Mouse (Mus musculus) B cell, adult 62 days (primary cell): ENCODE measurements around the gene Hsf2bp. TPM values are rescaled to one million over a fixed set of nuclear protein-coding genes. Genes with fewer than 3 reads are reported as not detected.

ENCODE experiments used
- total RNA-seq: library from RNA; stranded (reverse); gene quantifications from 4 replicates; pipeline ENCODE4 v1.2.4, GENCODE M21; 2023

Gene Hsf2bp
- total RNA-seq: 0.39 TPM in 1 of 4 replicates, not detected in the others

GRCm38 (mm10) chr17:32035609-32036508, at the start of gene Hsf2bp, which contains the start of gene Rrp1b:
TSS of gene Hsf2bp (minus strand) at chr17:32036349.
TSS of gene Rrp1b (plus strand) at chr17:32036100.

Other genes with a start within 250 kb of the Hsf2bp start
- gene Sik1, start 180.5 kb downstream of the Hsf2bp start, total RNA-seq: 722 to 784 TPM (median 756 TPM) in 4 replicates
- gene Rrp1b, start 249 bp downstream of the Hsf2bp start, total RNA-seq: 47.4 to 59.5 TPM (median 49.7 TPM) in 4 replicates
- gene Notch3, start 130.5 kb upstream of the Hsf2bp start, total RNA-seq: 0.15 TPM in 1 of 4 replicates, not detected in the others
- 1.5 to 2.4 TPM (median 1.9 TPM) in 4 replicates for gene Ephx3, start 153.2 kb upstream of the Hsf2bp start, total RNA-seq
- gene Brd4, start 248.4 kb upstream of the Hsf2bp start, total RNA-seq: 306 to 342 TPM (median 323 TPM) in 4 replicates